Mouse (Mus musculus) hindbrain, postnatal 0 days (tissue): ENCODE results near the gene Intu. TPM values are rescaled to one million over a fixed set of nuclear protein-coding genes. Genes with fewer than 3 reads are reported as not detected.

Experiments used
- ATAC-seq: fragments of 200-750 bp; cut with Nextera tagmentation; 2 replicates; pipeline ENCODE4 v1.8.0; 2017; ENCODE audit warnings: mild to moderate bottlenecking, moderate TSS enrichment, moderate library complexity
- DNase-seq: peaks from one replicate; pipeline ENCODE4 v3.0.0-alpha.2; 2015; ENCODE audit warnings: low spot score
- H3K27ac ChIP-seq: fragments of 300-500 bp; sonication (generic); 2 replicates; pipeline ENCODE4 v1.5.1; 2014; ENCODE audit warnings: mild to moderate bottlenecking
- H3K27me3 ChIP-seq: fragments of 300-500 bp; sonication (generic); 2 replicates; pipeline ENCODE4 v1.6.1; 2014; ENCODE audit warnings: low read length, mixed read lengths; ENCODE audit not compliant: insufficient read depth
- H3K36me3 ChIP-seq: fragments of 300-500 bp; sonication (generic); 2 replicates; pipeline ENCODE4 v1.6.1; 2014; ENCODE audit warnings: low read length, mixed read lengths; ENCODE audit not compliant: insufficient read depth
- H3K4me1 ChIP-seq: fragments of 300-500 bp; sonication (generic); 2 replicates; pipeline ENCODE4 v1.6.1; 2014; ENCODE audit warnings: antibody characterized with exemption, low read length, mixed read lengths; ENCODE audit not compliant: insufficient read depth
- H3K4me2 ChIP-seq: fragments of 300-500 bp; sonication (generic); 2 replicates; pipeline ENCODE4 v1.6.1; 2014; ENCODE audit warnings: low read depth, mild to moderate bottlenecking, low read length, moderate library complexity, mixed read lengths
- H3K4me3 ChIP-seq: fragments of 300-500 bp; sonication (generic); 2 replicates; pipeline ENCODE4 v1.5.1; 2014; ENCODE audit warnings: low read length
- H3K9ac ChIP-seq: fragments of 300-500 bp; sonication (generic); replicated peaks from 2 replicates; pipeline ENCODE4 v1.6.1; 2014; ENCODE audit warnings: mild to moderate bottlenecking, low read length, moderate library complexity, mixed read lengths
- H3K9me3 ChIP-seq: fragments of 300-500 bp; sonication (generic); 2 replicates; pipeline ENCODE4 v1.6.1; 2016; ENCODE audit warnings: low read length, mixed read lengths
- CTCF ChIP-seq: IDR thresholded peaks from 2 replicates; pipeline ENCODE4 v1.5.1; 2016; ENCODE audit warnings: antibody characterized with exemption, control low read depth, low read depth
- WGBS: fragments of 180-500 bp; shearing (Covaris S2); extraction: QIAGEN DNeasy Blood & Tissue Kit; methylation state at CpG from one replicate; pipeline ENCODE4 v1.1.7; 2014; 5-methylcytosine and 5-hydroxymethylcytosine counted together
- polyA plus RNA-seq: library from polyadenylated mRNA; unstranded; fragments of >200 nt; fragmentation: Nextera tagmentation; extraction: Ambion mirVana; gene quantifications from 2 replicates; pipeline ENCODE4 v1.2.1, GENCODE M21; 2015
- total RNA-seq: library from RNA; depleted of rRNA; stranded (reverse); fragments of >200 nt; gene quantifications from 2 replicates; pipeline ENCODE4 v1.2.3, GENCODE M21; 2014

Gene Intu
- total and polyA plus RNA-seq, 2 experiments from 2014 or later = 2.5 to 6.3 TPM

- H3K36me3 ChIP-seq = no peaks in the 10 kb centered on the region
- H3K9me3 ChIP-seq = no peaks in the 10 kb centered on the region
- WGBS = 57% methylated on average over 6 of the region's 6 CpGs
- no peaks in the 10 kb centered on the region for H3K27me3 ChIP-seq
- H3K4me1 ChIP-seq = no peaks in the 10 kb centered on the region
- no peak overlapping the region for H3K27ac ChIP-seq
- ATAC-seq = 0 out of 2 replicates have a peak, but pooled peaks have one; percentile 61
- H3K4me3 ChIP-seq = no peak overlapping the region
- H3K4me2 ChIP-seq = no peak overlapping the region
- TF ChIP-seq CTCF = no peak
- peak; percentile 48 for DNase-seq
- H3K9ac ChIP-seq = no peak overlapping the region
Measured at GRCm38 (mm10) chr3:40691566-40691965, 160.5 kb downstream of the Intu start.

- H3K4me1 ChIP-seq = no peaks in the 10 kb centered on the region
- DNase-seq (no peak), ATAC-seq (no peak)
- no peak for TF ChIP-seq CTCF
- no peak overlapping the region for H3K27ac ChIP-seq
- H3K9me3 ChIP-seq = no peaks in the 10 kb centered on the region
- H3K4me2 ChIP-seq = no peak overlapping the region
- H3K4me3 ChIP-seq = no peak overlapping the region
- H3K36me3 ChIP-seq = no peaks in the 10 kb centered on the region
- WGBS = 77% methylated on average over 10 of the region's 10 CpGs
- H3K9ac ChIP-seq = no peak overlapping the region
- no peaks in the 10 kb centered on the region for H3K27me3 ChIP-seq
Measured at GRCm38 (mm10) chr3:40693435-40693834, 162.3 kb downstream of the Intu start.

- Histone ChIP-seq H3K9me3 (no peaks in the 10 kb centered on the region), H3K9ac (no peak overlapping the region), H3K36me3 (no peaks in the 10 kb centered on the region), H3K4me1 (no peaks in the 10 kb centered on the region), H3K4me3 (no peak overlapping the region), H3K27ac (no peak overlapping the region), H3K4me2 (no peak overlapping the region), H3K27me3 (no peaks in the 10 kb centered on the region)
- ATAC-seq (no peak), DNase-seq (no peak)
- 92% methylated on average over 7 of the region's 7 CpGs for WGBS
- no peak for TF ChIP-seq CTCF
Measured at GRCm38 (mm10) chr3:40693960-40694359, 162.9 kb downstream of the Intu start.

GRCm38 (mm10) chr3:40694438-40694837, 163.4 kb downstream of the Intu start:
- Histone ChIP-seq H3K9ac (no peak overlapping the region), H3K27ac (0 out of 2 replicates have a peak overlapping the region, but pooled peaks have one; percentile 15), H3K4me3 (no peak overlapping the region), H3K36me3 (no peaks in the 10 kb centered on the region), H3K27me3 (no peaks in the 10 kb centered on the region), H3K9me3 (no peaks in the 10 kb centered on the region), H3K4me2 (no peak overlapping the region), H3K4me1 (no peaks in the 10 kb centered on the region)
- TF ChIP-seq CTCF = no peak
- DNase-seq (peak; percentile 59), ATAC-seq (0 out of 2 replicates have a peak, but pooled peaks have one; percentile 49)
- WGBS = 34% methylated on average over 2 of the region's 2 CpGs

GRCm38 (mm10) chr3:40695162-40695561, 164.1 kb downstream of the Intu start:
- H3K4me3 ChIP-seq = no peak overlapping the region
- no peaks in the 10 kb centered on the region for H3K4me1 ChIP-seq
- no peak for DNase-seq
- no peaks in the 10 kb centered on the region for H3K9me3 ChIP-seq
- H3K36me3 ChIP-seq = no peaks in the 10 kb centered on the region
- H3K27me3 ChIP-seq = no peaks in the 10 kb centered on the region
- WGBS = 95% methylated on average over 2 of the region's 2 CpGs
- H3K27ac ChIP-seq = no peak overlapping the region
- H3K9ac ChIP-seq = no peak overlapping the region
- TF ChIP-seq CTCF = no peak
- H3K4me2 ChIP-seq = no peak overlapping the region
- no peak for ATAC-seq

- Histone ChIP-seq H3K4me2 (no peak overlapping the region), H3K9ac (no peak overlapping the region), H3K4me1 (no peaks in the 10 kb centered on the region), H3K27ac (no peak overlapping the region), H3K36me3 (no peaks in the 10 kb centered on the region), H3K9me3 (no peaks in the 10 kb centered on the region), H3K27me3 (no peaks in the 10 kb centered on the region), H3K4me3 (no peak overlapping the region)
- DNase-seq (no peak), ATAC-seq (no peak)
- no peak for TF ChIP-seq CTCF
- WGBS = 85% methylated on average over 3 of the region's 3 CpGs
Measured at GRCm38 (mm10) chr3:40698834-40699233, 167.7 kb downstream of the Intu start.

- Histone ChIP-seq H3K4me3 (no peak overlapping the region), H3K27ac (no peak overlapping the region), H3K27me3 (no peaks in the 10 kb centered on the region), H3K9ac (no peak overlapping the region), H3K36me3 (no peaks in the 10 kb centered on the region), H3K9me3 (no peaks in the 10 kb centered on the region), H3K4me2 (no peak overlapping the region), H3K4me1 (no peaks in the 10 kb centered on the region)
- WGBS = 73% methylated on average over 5 of the region's 5 CpGs
- DNase-seq = no peak
- no peak for TF ChIP-seq CTCF
- no peak for ATAC-seq
Measured at GRCm38 (mm10) chr3:40704816-40705430, 173.8 kb downstream of the Intu start.
